Mouse (Mus musculus) frontal cortex, postnatal 25 days (tissue): ENCODE data around the gene Hspa1a.
"Not testable (repeated sequence)": the region's sequence is repeated elsewhere in the genome, so short reads cannot be mapped to it uniquely, and the experiment has no call there.

Experiments used
- DNase-seq, 2 experiments: peaks; one replicate each; pipeline ENCODE4 v3.0.0; 2022; ENCODE audit warnings: low spot score in 2 of 2

The Hspa1a gene

DNA sequence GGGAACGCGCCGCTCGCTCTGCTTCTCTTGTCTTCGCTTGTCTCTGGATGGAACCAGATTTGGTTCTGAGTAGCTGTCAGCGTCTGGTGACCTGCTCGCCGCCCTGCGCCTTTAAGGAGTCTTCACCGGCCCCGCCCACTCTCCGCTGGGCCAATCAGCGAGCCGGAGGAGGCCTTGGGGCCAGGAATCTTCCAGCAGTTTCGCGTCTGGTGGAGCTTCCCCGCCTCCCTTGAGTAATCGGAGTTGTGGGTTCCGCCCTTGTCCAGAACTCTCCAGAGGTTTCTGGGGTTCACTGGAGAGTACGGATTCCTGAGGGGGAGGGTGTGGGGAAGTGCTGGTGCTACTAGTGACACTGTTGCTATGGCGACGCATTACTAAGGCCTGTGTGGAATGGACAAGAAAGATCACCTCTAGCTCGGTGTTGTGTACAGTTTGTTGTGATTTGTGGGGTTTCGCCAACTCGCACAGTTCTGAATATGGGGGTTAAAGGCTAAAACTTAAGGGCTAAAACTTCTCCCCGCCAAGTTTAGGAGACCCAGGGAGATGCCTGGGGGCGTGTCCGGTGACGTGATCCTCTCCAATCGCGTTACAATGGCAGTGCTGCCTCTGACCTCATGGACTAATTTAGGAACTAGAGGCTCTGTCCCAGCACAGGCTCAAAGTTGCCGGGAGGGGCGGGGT is at the start of gene Hspa1a, which contains the start of gene Hspa1l:
Hspa1a (minus strand) TSS at position 88 of the 681 bp plus-strand sequence.
Hspa1l (plus strand) TSS at position 635 of the 681 bp plus-strand sequence.
- peak; percentile 59 to 62 for DNase-seq

DNA sequence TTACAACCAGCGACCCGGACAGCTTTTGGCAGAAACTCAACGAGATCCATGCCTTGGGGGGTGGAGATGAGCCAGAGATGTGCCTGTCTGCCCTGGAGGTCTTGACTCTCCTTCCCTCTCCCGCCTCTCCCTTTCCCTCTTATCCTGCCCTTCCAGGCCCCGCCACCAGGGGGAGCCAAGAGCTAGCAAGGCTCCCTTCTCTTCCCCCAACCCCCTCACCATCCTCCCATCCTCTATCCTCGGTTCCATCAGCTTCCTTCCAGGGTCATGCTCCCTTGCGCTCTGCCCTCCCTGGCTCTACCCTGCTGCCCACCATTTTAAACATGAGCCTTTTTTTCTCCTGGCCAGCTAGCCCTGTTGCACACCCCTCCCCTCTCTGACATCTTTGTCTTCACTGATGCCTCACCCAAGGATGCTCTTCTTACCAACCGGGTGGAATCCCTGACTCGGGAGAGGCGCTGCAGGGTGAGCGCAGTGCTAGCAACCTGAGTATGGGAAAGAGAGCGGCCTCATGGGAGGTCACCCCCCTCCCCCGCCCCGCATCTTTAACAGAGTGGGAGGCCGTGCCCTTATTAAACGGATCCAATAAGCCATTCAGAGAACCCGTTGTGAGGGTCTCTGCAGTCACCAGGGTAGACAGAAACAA is 49.3 kb upstream of the Hspa1a start:
- peak; percentile 83 to 92 for DNase-seq

DNA sequence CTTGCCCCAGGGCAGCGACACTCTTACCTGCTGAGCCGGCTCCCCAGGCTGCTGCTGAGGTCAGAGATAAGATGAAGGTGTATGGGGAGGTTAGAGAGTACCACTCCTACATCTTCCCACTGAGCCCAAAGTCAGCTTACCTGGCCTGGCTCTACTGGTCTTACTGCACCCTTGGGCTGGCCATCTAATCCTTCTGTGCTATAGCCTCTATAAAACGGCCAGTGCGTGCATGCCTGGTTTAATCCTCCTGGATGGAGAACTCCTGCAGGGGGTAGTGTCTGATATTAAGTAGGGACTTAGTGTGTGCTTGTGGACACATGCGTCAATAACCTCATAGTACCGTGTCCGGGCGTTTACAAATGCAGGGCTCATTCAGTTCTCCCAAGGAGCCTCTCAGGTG is 48.6 kb upstream of the Hspa1a start:
- DNase-seq: no peak

DNA sequence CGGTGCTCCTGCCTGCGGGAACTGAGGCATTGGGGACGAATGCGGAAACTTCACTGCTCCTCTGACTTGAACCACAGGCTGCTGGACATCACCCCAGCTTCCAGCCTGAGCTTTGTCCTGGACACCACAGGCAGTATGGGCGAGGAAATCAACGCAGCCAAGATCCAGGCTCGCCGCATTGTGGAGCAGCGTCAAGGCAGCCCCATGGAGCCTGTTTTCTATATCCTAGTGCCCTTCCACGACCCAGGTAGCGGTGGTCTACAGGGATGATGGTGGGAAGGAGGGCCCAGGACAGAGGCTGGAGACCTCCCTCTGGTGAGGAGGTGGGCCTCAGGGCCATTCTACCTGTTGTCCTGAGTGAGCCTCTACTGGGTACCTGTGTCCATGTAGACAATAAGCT is 47.9 kb upstream of the Hspa1a start:
- DNase-seq: no peak

DNA sequence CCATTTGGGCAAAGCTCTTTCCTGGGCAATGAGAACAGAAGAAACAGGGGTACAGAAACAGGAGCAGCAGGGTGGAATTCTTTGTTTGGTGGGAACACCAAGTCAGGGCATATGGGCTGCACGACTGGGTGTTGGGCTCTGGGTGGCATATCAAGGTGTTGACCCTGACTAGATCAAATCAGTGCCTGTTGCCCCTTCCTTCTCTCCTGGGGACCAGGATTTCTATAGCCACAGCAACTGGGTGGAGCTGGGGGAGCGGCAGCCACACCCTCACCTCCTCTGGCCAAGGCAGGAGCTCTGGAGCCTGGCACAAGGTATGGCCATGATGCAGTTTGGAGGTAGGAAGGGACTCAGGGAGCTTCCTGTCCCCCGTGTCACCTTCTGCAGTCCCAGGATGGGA is 46.2 kb upstream of the Hspa1a start:
- no peak for DNase-seq

DNA sequence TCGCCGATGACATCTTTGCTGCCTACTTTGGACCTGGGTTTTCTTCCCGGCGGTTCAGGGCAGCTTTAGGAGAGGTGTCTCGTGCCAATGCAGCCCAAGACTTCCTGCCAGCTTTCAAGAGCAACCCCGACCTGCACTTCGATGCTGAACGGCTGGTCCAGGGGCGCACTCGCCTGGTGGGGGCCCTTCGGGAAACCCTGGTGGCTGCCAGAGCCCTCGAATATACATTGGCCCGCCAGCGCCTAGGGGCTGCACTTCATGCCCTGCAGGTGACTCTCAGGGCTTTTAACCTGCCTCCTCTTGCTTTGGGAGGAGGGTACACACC is 45.7 kb upstream of the Hspa1a start:
- no peak for DNase-seq

DNA sequence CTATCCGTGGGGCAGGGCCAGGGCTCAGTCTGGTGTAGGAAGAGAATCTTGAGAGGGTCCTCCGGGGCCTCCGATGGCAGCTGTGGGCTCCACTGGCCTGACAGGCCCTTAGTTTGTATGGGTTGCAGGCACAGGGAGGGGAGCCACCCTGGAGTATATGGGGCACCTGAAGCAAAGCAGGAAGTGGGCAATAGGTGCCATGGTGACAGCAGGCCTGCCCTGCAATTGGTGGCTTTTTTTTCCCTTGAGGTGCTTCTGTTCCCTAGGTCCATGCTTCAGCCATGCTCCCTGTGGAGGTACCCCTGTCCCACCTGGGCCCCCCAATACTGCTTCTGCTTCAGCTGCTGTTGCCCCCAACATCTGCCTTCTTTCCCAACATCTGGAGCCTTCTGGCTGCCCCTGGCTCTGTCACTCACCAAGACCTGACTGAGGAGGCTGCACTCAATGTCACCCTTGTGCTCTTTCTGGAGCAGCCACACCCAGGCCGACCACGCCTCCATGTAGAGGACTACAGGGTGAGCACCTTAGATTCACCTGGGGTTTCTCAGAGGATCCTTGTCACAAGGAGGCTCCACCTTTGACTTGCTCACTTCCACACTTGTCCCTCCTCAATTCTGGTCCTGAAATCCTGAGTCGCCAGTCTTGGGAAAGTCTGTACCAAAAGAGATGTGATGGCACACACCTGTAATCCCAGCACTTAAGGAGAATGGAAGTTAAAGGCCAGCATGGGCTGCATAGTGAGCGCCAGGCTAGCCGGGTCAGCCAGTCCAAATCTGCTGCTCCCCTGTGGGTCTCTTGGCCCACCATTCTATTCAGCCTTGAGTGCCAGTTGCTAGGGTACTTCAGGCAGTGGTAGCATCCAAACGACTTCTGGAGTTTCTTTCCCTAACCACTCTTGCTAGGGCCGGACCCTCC is 45.1 kb upstream of the Hspa1a start:
- DNase-seq: no peak

DNA sequence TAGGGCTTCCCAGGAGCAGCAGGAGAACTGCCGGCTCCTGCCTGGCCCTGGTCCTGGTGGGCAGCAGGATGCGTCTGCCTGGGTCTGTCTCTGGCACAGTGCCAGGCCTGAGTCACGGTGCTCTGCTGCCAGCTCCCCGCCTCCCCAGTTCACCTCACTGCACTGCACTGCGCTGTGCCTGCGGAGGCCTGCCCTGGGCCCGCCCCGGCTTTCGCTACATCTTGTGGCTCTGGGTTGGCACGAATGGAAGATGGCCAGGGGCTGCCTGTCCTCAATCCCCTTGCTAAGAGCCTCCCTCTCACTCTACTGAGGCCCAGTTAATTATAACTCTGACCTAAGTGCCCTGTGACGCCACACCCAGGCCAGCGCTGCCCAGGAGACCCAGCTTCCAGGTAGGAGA is 44.4 kb upstream of the Hspa1a start, which contains the start of gene Vwa7:
Vwa7 (plus strand) TSS at position 204 of the 400 bp plus-strand sequence.
- no peak for DNase-seq

DNA sequence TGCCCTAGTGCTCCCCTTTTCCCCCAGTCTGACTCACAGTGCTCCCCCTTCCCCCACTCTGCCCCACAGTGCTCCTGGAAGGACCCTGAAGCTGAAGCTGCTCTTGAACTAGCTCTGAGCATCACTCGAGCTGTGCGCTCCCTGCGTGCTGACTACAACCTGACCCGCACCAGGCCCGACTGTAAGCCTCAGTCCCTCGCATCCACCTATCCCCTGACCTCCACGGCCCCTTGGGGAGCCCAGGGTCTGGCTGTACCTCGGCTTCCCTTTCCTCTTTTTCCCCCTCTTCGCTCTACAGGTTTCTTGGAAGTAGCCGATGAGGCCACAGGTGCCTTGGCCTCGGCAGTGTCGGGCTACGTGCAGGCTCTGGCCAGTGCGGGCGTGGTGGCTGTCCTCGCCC is 43.3 kb upstream of the Hspa1a start:
- no peak for DNase-seq

DNA sequence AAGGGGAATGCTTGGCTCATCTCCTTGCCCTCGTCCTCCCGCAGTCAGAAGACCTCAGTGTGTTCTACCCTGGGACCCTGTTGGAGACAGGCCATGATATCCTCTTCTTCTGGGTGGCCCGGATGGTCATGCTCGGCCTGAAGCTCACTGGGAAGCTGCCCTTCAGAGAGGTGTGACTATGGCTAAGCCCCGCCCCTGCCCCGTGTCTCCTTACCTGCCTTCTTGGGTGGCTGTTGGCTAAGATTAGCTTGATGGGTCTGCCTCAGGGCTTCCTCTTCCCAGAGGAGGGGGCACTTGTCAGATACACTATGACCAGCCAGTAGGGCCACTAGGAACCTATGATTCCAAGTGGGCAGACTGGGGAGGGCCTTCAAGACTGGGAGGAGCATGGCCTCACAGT is 41.3 kb upstream of the Hspa1a start:
- DNase-seq: no peak

DNA sequence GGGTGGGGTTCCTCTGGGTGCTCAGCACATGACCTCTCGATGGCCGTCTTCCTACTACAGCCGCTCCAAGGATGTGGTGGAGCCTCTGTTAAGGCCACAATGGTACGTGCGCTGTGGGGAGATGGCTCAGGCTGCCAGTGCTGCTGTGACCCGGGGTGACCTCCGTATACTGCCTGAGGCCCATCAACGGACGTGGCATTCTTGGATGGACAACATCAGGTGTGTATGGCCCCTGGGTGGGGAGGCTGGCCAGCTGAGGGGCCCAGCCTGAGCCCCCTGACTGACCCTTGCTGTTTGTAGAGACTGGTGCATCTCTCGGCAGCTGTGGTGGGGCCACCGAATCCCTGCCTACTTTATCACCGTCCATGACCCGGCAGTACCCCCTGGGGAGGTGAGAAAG is 40.5 kb upstream of the Hspa1a start:
- no peak for DNase-seq

DNA sequence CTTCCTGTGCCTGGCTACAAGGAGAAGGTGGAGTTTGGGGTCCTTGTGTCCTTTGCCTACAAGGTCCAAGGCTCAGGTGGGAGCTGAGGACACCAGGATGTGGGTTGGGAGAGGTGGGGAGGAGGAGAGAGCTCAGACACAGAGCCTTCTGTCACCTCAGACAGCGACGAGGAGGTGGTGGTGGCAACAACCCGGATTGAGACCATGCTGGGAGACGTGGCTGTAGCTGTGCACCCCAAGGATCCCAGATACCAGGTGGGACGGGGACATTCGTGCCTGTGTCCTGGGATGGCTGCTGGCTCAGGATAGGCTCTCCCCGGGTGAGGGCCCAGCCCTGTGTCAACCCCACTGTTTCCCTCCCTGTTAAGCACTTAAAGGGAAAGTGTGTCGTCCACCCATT is 39.5 kb upstream of the Hspa1a start:
- no peak for DNase-seq

DNA sequence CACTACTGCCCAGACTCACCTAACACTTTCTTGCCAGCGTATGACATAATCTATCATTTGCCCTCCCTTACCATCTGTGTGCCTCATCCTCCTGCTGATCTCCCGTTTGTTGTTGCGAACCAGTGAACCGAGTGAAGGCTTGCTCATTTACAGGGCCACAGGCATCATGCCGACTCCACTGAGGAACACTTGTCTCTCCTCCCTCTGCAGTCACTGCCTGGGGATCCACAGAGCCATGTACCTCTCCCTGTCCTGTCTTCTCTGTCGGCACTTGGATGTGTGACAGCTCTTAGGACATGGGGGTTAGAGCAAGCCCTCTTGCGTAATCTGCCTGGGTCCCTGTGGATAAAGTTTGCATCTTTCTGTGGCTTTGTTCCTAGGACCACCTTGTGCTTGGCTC is 37.6 kb upstream of the Hspa1a start:
- DNase-seq: no peak

DNA sequence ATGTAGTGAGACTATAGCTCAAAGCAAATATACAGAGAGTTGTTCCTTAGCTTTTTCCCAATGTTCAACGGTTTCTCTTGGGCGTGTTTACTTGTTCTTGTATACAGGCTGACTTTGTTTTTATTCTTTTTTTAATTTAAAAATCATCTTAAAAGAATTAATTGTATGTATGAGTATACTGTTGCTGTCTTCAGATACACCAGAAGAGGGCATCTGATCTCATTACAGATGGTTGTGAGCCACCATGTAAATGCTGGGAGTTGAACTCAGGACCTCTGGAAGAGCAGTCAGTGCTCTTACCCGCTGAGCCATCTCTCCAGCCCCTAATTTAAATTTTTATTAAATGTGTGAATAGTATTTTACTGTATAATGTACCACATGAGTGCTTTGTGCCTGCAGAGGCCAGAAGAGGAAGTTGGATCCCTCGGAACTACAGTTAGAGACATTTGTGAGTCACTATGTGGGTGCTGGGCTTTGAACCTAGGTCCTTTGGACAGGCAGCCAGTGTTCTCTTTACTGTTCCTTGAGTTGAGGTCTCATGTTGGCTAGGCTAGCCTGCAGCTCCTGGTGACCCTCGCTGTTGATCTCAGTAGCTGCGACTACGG is 35.5 kb upstream of the Hspa1a start:
- DNase-seq: no peak

DNA sequence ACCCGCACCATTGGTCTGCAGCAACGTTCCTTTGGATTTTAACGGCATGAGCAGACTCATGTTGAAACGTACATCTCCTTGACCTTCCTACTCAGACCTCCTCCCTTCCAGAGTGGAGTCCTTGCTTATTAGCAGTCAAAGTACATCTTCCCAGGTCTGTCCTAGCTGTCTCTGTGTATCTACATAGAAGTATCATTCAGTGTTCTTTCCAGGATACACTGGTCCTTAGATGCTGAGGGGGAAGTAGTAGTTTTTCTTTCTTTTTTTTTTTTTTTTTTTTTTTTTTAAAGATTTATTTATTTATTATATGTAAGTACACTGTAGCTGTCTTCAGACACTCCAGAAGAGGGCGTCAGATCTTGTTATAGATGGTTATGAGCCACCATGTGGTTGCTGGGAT is 33.9 kb upstream of the Hspa1a start:
- not testable (repeated sequence) for DNase-seq

DNA sequence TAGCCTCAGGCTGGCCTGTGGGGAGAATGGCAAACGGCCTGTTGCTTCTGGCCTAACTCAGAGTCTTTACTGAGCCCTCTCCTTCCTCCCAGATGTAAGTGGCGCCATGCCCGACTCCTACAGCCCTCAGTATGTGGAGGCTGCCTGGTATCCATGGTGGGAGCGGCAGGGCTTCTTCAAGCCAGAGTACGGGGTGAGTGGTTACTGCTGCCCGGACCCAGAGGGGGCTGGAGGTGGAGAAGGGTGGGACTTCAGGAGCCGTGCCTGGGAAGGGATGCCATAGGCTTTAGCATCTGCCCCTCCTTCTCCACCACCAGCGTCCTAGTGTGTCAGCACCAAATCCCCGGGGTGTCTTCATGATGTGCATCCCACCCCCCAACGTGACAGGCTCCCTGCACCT is 33.2 kb upstream of the Hspa1a start:
- DNase-seq: no peak

DNA sequence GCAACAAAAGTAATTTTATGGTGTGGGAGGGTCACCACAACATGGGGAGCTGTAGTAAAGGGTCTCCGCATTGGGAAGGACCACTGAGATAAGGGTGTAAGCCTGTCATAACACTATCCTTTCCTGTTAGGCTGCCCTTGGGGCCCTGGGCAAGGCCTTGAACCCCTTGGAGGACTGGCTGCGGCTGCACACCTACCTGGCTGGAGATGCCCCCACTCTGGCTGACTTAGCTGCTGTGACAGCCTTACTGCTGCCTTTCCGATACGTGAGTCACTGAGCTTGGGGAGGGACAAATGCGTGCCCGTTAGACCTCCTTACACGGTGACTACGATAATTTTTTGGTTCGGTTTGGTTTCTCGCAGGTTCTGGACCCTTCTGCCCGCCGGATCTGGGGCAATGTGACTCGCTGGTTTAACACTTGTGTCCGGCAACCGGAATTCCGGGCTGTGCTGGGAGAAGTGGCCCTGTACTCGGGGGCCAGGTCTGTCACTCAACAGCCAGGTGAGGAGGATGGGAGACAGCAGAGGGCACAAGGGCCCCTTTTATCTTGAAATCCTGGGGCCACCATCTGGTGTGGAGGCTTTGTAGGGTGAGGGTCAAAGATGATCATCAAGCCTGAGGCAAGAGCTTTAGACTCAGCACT is 32.2 kb upstream of the Hspa1a start:
- no peak for DNase-seq

DNA sequence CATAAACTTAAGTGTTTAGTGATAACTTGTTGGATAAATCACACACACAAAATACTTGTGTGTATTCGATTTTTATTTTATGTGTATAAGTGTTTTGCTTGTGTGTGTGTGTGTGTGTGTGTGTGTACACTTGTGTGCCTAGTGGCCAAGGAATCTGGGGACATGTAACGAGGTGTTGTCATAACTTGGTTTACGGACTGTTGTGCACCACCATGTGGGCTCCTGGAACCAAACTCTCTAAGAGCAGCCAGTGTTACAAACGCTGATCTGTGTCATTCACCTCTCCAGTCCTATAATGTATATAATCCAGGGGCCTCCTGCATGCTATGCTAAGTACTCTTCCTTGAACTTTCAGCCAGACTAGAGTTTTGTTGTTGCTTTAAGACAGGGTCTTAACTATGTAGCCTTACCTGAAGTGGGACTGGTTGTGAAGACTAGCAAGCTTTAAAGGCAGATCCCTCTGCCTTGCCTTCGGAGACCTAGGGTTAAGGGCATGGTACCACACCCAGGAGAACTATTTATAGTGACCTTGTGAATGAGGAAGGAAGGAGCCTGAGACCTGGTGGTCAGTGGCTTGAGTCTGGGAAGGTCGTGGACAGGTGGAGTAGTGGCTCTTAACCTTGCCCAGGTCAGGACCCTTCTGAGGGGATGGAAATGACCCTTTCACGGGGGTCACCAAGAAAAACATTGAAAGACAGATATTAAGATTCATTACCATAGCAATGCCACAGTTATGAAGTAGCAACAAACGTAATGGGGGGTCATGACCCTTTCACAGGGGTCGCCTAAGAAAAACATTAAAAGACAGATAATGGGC is 31.3 kb upstream of the Hspa1a start:
- no peak for DNase-seq

DNA sequence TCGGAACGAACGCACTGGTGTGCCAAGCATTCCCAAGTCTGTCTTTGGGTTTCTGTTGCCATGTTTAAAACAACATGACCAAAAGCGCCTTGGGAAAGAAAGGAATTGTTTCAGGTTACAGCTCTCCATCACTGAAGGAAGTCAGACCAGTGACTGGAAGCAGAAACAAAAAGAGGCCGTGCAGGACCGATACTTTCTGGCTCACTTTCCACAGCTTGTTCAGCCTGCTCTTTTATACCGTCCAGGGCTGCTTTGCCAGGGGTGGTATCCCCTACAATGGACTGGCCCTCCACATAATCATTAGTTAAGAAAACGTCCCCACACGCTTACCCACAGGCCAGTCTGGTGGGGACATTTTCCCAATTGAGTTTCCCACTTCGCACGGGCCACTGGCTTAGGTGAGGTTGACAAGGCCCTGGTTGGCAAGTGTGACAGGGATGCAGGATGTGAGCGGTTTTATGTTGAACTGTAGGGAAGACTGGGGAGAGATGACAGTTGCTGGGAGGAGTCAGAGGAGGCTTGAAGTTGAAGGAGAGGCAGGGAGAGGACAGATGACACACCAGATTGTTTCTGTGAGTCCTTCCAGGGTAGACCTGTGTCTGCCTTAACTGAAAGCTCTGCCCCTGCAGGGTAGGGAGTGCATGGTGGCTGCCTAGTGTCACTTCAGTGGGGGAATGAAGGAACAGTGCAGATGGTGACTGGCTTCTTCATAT is 30.4 kb upstream of the Hspa1a start:
- DNase-seq: no peak

DNA sequence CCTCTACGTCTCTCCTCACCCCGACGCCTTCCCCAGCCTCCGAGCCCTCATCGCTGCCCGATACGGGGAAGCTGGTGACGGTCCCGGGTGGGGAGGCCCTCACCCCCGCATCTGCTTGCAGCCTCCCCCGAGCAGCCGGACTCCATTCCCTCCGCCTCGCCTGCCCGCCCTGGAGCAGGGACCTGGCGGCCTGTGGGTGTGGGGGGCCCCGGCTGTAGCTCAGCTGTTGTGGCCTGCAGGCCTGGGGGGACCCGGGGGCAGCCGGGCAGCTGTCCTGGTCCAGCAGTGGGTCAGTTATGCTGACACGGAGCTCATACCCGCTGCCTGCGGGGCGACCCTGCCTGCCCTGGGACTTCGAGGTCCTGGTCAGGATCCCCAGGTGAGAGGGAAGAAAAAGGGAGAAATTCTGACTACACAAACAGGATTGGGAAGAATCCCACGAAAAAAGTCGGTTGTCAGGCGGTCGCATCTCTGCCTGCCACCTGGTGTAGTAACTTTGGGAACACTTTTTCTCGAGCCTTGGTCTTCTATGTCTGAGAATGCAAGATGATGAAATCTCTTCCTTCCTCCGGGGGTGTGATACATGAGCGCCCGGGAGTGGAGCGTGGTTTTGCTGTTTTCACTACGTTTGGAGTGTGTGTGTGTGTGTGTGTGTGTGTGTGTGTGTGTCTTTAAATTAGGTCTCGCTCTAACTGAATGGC is 29.6 kb upstream of the Hspa1a start:
- DNase-seq: no peak
